Mouse (Mus musculus): ENCODE results near the gene Cracr2b.

The Cracr2b gene

GRCm38 (mm10) chr7:141470637-141470944, 9.7 kb downstream of the Cracr2b start:
- DNase-seq = no peak

DNA sequence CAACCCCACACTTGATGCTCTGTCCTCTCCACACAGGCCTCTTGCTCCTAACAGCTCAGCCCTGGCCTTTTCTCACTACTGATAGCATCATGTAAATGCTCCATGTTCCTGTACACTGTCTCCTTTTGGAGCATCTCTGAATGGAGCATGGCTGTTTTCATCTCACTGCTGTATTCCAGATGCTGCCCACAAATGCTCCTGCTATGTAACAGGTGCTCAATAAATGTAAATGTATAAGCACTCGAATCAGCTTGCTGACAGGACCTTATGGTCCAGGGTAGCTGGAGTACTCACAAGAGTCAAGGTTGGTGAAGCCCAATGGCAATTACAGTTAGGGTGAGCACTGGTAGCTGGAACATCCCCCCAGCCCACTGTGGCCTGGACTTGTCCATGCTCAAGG, 10.3 kb downstream of the Cracr2b start:
- no peak for DNase-seq

GRCm38 (mm10) chr7:141472226-141472625, 11.3 kb downstream of the Cracr2b start:
- DNase-seq = no peak

DNA sequence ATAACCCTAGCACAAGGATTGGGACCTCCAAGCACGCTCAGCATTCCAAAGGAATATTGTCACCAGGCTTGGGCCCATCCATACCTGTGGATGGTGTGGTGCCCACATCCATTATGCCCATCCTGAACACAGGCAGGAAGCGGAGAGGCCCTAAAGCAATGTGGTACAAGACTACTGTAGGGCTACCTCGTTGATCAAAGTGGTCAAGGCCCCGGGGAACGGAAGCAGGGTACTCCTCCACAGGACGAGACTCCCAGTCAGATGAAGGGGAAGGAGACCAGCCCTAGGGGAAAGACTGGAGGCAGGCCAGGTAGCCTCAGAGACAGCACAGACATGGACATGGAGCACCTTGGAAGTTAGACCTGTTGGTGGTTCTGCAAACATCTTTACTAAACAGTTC, 11.9 kb downstream of the Cracr2b start:
- no peak for DNase-seq

DNA sequence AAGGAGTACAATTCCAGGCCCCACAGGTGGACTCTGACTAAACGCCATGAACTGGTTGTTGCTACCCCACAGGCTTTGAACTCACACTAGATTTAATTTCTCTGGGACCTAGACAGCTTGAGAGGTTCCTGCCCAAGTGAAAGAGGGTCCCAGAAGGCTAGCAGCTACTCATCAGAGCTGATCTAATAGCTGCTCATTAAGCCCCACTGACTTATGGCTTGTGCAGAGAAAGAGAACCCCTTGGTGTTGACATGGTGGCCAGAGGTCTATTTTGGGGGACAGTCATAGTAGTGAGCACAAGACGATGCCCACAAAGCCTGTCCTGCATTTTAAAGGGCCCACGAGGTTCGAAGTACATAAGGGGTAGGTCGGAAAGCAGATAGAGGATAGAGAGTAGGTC, 13.3 kb downstream of the Cracr2b start:
- no peak for DNase-seq

DNA sequence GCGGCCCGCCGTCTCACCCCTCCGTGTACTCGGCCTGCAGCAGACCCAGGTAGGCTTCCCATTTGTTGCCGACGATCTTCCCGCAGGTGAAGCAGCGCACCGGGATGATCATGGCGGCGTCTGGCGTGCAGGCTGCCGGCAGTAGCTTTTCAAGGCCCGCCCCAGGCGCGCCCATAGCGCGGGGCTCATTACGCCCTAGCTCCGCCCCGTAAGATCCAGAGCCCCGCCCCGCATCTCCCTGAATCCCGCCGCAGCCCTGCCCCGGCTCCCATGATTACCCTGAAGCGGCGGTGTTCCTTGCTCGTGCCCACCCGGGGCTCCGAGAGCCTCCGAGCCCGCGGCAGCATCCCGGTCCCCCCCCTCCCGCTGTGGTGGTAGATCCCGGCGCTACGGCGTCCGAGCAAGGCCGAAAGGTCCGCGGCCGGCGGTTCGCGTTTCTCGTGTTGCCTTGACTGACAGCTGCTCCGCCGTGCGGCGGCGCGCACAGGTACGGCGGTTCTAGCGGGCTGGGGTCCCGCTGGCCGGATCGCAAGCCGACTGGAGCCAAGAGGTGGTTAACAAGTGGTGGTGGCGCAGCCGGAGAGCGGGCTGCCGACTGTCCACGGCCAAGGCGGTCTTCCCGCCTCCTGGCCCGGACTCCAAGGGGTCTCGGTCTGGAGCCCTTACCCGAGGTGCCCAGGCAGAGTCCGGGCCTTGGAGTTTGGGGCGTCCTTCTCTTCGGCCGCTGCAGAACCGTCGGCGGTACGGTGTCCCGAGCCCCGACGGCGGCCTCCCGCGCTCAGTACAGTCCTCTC, 14.3 kb downstream of the Cracr2b start, which contains the start of the genes Polr2l and Tspan4:
Polr2l (minus strand) TSS at position 122 of the 794 bp plus-strand sequence.
Tspan4 (plus strand) TSS at position 230 of the 794 bp plus-strand sequence.
- DNase-seq = peak; percentile 85

- DNase-seq = no peak
Observed at GRCm38 (mm10) chr7:141475805-141476158, 14.9 kb downstream of the Cracr2b start.

GRCm38 (mm10) chr7:141476226-141476980, 15.5 kb downstream of the Cracr2b start:
- peak; percentile 57 for DNase-seq

GRCm38 (mm10) chr7:141476981-141477370, 16.1 kb downstream of the Cracr2b start:
- no peak for DNase-seq

- no peak for DNase-seq
Observed at GRCm38 (mm10) chr7:141477578-141478269, 16.8 kb downstream of the Cracr2b start.

GRCm38 (mm10) chr7:141478270-141478748, 17.4 kb downstream of the Cracr2b start:
- no peak for DNase-seq

- DNase-seq = peak; percentile 84
Observed at GRCm38 (mm10) chr7:141480842-141481497, 20.1 kb downstream of the Cracr2b start.

GRCm38 (mm10) chr7:141481498-141482401, 20.9 kb downstream of the Cracr2b start:
- peak; percentile 70 for DNase-seq

DNA sequence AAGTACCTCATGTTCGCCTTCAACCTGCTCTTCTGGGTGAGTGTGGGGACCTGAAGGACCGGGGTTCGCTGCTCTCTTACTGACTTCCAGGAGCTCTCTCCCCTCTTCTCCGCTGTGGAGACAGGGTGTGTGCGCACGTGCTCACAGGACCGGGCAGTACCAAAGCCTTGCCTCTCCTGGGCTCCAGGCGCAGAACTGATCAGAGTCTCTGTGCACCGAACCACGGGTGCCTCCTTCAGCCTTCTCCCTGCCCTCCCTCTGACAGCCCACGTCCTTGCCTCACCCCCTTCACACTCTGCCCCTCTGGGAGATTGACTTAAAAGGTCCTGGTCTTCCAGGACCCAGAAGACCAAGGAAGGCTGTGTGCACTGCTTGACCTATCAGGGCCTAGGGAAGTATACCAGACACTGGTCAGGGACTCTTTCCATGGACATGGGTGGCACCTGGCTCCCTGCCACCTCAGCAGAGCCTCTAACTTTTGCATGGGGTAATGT, 21.7 kb downstream of the Cracr2b start:
- no peak for DNase-seq

GRCm38 (mm10) chr7:141483114-141483653, 22.3 kb downstream of the Cracr2b start:
- no peak for DNase-seq

- DNase-seq = no peak
Observed at GRCm38 (mm10) chr7:141484186-141485120, 23.6 kb downstream of the Cracr2b start.

DNA sequence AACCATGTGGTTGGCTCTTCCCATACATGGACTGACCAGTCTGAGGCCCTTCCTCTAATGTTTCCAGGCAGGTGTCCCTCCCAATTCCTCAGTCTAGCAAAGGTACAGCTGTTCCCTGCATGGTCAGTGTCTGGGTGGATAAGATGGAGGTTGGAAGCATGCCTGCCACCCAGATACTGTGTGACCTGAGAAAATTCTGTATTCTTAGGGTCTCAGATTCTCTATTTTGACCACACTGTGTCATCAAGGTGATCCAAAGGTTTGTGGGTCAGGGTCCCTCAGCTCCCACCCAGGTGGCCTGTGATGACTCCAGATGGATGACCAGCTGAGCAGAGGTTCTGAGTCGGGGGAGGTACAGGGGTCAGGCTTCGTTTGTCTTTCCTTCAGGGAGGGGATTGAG, 24.3 kb downstream of the Cracr2b start:
- DNase-seq = no peak

DNA sequence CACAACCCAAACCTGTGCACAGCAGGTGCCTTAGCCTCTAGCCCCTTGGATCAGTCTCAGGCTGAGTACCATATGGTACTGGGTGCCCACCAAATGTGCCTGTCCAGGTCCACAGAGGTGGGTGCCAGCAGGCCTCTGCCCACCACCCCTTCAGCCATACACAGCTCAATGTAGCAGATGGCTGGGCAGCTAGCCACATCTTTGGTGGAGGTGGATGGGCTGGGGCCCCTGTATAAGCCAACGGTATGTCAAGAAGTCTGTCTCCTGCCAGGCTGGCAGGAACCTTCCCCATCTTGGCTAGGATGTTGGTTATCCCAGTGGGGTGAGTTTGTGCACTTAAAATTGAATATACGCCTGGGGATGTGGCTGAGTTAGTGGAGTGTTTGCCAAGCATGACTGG, 24.7 kb downstream of the Cracr2b start:
- peak; percentile 96 for DNase-seq

GRCm38 (mm10) chr7:141486239-141486638, 25.3 kb downstream of the Cracr2b start:
- DNase-seq = no peak

DNA sequence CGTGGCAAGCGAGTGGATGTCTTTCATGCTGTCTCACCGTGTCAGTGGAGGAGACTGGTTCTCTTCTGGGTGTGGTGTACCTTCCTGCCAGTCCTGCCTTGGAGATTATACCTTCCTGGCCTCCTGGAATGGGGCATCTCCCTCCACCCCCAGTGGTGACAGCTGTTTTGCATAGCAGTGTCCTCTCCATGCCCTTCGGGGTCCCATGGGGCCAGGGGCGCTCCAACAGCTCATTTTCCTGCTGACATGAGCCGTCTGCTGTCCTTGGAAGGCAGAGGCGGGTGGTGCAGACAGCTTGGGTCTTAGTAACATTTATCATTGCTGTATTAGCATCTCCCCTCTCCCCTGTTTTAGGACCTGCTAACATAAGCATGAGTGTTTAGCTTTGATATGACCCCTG, 26.2 kb downstream of the Cracr2b start:
- no peak for DNase-seq

All from cerebellum, adult 11 months (tissue).